Mouse (Mus musculus): ENCODE data around the gene Pkd1l1.

GRCm38 (mm10) chr11:8881521-8881920, 91.5 kb downstream of the Pkd1l1 start:
- TF ChIP-seq EP300 (IDR thresholded peaks at IDR 0.05; ENCODE audit: low read depth) = no peak
- TF ChIP-seq CTCF (IDR thresholded peaks at IDR 0.05; ENCODE audit: low read depth) = peak; percentile 31
